Mouse (Mus musculus): ENCODE results near the gene Arl2.
A peak's percentile ranks its signal among the peaks of the same experiment; 100 is the strongest.

Gene Arl2

GRCm38 (mm10) chr19:6126289-6126688, 15.1 kb downstream of the Arl2 start:
- DNase-seq, result peak in 1 of 2 experiments; percentile 62

- no peak for DNase-seq
Observed at GRCm38 (mm10) chr19:6124898-6125297, 16.4 kb downstream of the Arl2 start.

GRCm38 (mm10) chr19:6123330-6123729, 18.0 kb downstream of the Arl2 start:
- DNase-seq, result no peak

GRCm38 (mm10) chr19:6121761-6122160, 19.6 kb downstream of the Arl2 start:
- DNase-seq, result no peak

GRCm38 (mm10) chr19:6118677-6119185, 22.6 kb downstream of the Arl2 start:
- no peak for DNase-seq

- DNase-seq, result peak; percentile 85 to 92
Observed at GRCm38 (mm10) chr19:6117986-6118676, 23.2 kb downstream of the Arl2 start, which contains the start of gene Sac3d1. Gene Sac3d1 (minus strand): TSS chr19:6118650.

GRCm38 (mm10) chr19:6117346-6117985, 23.9 kb downstream of the Arl2 start:
- DNase-seq, result no peak

GRCm38 (mm10) chr19:6116113-6116850, 25.1 kb downstream of the Arl2 start:
- DNase-seq, result peak in 1 of 2 experiments; percentile 68

GRCm38 (mm10) chr19:6113116-6113515, 28.2 kb downstream of the Arl2 start:
- DNase-seq, result peak in 1 of 2 experiments; percentile 46

- DNase-seq, result peak in 1 of 2 experiments; percentile 24
Observed at GRCm38 (mm10) chr19:6105586-6105985, 35.8 kb downstream of the Arl2 start, which contains the start of gene Naaladl1. Gene Naaladl1 (plus strand): TSS chr19:6105782.

GRCm38 (mm10) chr19:6104476-6104875, 36.9 kb downstream of the Arl2 start:
- no peak for DNase-seq

GRCm38 (mm10) chr19:6102169-6102853, 39.0 kb downstream of the Arl2 start:
- no peak for DNase-seq

- DNase-seq, result no peak
Observed at GRCm38 (mm10) chr19:6101186-6101585, 40.2 kb downstream of the Arl2 start.

GRCm38 (mm10) chr19:6097847-6098246, 43.5 kb downstream of the Arl2 start:
- no peak for DNase-seq

- DNase-seq, result no peak
Observed at GRCm38 (mm10) chr19:6094119-6094518, 47.2 kb downstream of the Arl2 start, which contains the start of gene AC131692.1. Gene AC131692.1 (plus strand): TSS chr19:6094419.

- no peak for DNase-seq
Observed at GRCm38 (mm10) chr19:6088841-6089240, 52.5 kb downstream of the Arl2 start.

GRCm38 (mm10) chr19:6085417-6085879, 55.9 kb downstream of the Arl2 start:
- peak in 1 of 2 experiments; percentile 53 for DNase-seq

GRCm38 (mm10) chr19:6084478-6085248, 56.7 kb downstream of the Arl2 start, which contains the start of the genes Zfpl1 and Cdca5:
Gene Zfpl1 (minus strand): TSS chr19:6084956.
Gene Cdca5 (plus strand): TSS chr19:6084983.
- peak; percentile 97 for DNase-seq

Measured in kidney, adult 8-10 months (tissue).